Mouse (Mus musculus) E14TG2a.4 (cell line): ENCODE measurements around the gene Rxra.

Source experiments
- H3K27me3 ChIP-seq: 2 replicates; pipeline ENCODE4 v1.6.1; 2014; ENCODE audit warnings: low read length, control low read depth; ENCODE audit not compliant: insufficient read depth
- H3K36me3 ChIP-seq: 2 replicates; pipeline ENCODE4 v1.6.1; 2014; ENCODE audit warnings: low read length, control low read depth; ENCODE audit not compliant: insufficient read depth
- H3K4me1 ChIP-seq: replicated peaks from 2 replicates; pipeline ENCODE4 v1.6.1; 2014; ENCODE audit warnings: low read depth, low read length, control low read depth
- H3K4me3 ChIP-seq: replicated peaks from 2 replicates; pipeline ENCODE4 v1.5.1; 2014; ENCODE audit warnings: mild to moderate bottlenecking, low read length
- H3K9me3 ChIP-seq: 2 replicates; pipeline ENCODE4 v1.6.1; 2014; ENCODE audit warnings: low read length, control low read depth
- CTCF ChIP-seq: conservative IDR thresholded peaks from 2 replicates; pipeline ENCODE4 v1.5.1; 2014; ENCODE audit warnings: low read length
- NANOG ChIP-seq: IDR thresholded peaks from 2 replicates; pipeline ENCODE4 v1.6.1; 2014; ENCODE audit warnings: borderline replicate concordance, low read length, mixed read lengths
- POU5F1 ChIP-seq: IDR thresholded peaks from 2 replicates; pipeline ENCODE4 v1.6.1; 2014; ENCODE audit warnings: low read length, borderline replicate concordance

Gene Rxra

GRCm38 (mm10) chr2:27639631-27640334 is 36.5 kb upstream of the Rxra start:
- no peaks in the 10 kb centered on the region for H3K36me3 ChIP-seq
- no peak overlapping the region for H3K4me3 ChIP-seq
- H3K27me3 ChIP-seq = peaks cover 11% of the 10 kb centered on the region
- H3K9me3 ChIP-seq = no peaks in the 10 kb centered on the region
- TF ChIP-seq NANOG (no peak), POU5F1 (no peak), CTCF (no peak)
- peaks cover 35% of the 10 kb centered on the region for H3K4me1 ChIP-seq

GRCm38 (mm10) chr2:27640900-27641479 is 35.2 kb upstream of the Rxra start:
- no peak overlapping the region for H3K4me3 ChIP-seq
- H3K27me3 ChIP-seq = peaks cover 11% of the 10 kb centered on the region
- H3K36me3 ChIP-seq = no peaks in the 10 kb centered on the region
- peaks cover 48% of the 10 kb centered on the region for H3K4me1 ChIP-seq
- no peaks in the 10 kb centered on the region for H3K9me3 ChIP-seq
- no peak for TF ChIP-seq POU5F1
- no peak for TF ChIP-seq NANOG
- TF ChIP-seq CTCF = no peak

- no peaks in the 10 kb centered on the region for H3K9me3 ChIP-seq
- TF ChIP-seq CTCF (no peak), NANOG (peak; percentile 64; the same call in 1 of the 2 replicates), POU5F1 (peak; percentile 53; the same call in 1 of the 2 replicates)
- peak overlapping the region; percentile 33; the same call in 1 of the 2 replicates for H3K4me3 ChIP-seq
- H3K27me3 ChIP-seq = peaks cover 8% of the 10 kb centered on the region; the same call in 1 of the 2 replicates
- H3K4me1 ChIP-seq = peaks cover 70% of the 10 kb centered on the region
- no peaks in the 10 kb centered on the region for H3K36me3 ChIP-seq
Measured at GRCm38 (mm10) chr2:27644547-27645120, 31.6 kb upstream of the Rxra start.

- Histone ChIP-seq H3K9me3 (no peaks in the 10 kb centered on the region), H3K27me3 (peaks cover 8% of the 10 kb centered on the region; the same call in 1 of the 2 replicates), H3K36me3 (no peaks in the 10 kb centered on the region), H3K4me1 (peaks cover 79% of the 10 kb centered on the region), H3K4me3 (no peak overlapping the region)
- TF ChIP-seq POU5F1 (no peak), NANOG (no peak), CTCF (no peak)
Measured at GRCm38 (mm10) chr2:27645471-27645870, 30.8 kb upstream of the Rxra start.

GRCm38 (mm10) chr2:27649862-27650661 is 26.2 kb upstream of the Rxra start:
- H3K4me1 ChIP-seq = peaks cover 46% of the 10 kb centered on the region
- H3K4me3 ChIP-seq = peak overlapping the region; percentile 23
- no peaks in the 10 kb centered on the region for H3K36me3 ChIP-seq
- peaks cover 6% of the 10 kb centered on the region for H3K27me3 ChIP-seq
- H3K9me3 ChIP-seq = no peaks in the 10 kb centered on the region
- no peak for TF ChIP-seq NANOG
- no peak for TF ChIP-seq CTCF
- no peak for TF ChIP-seq POU5F1

GRCm38 (mm10) chr2:27650991-27651390 is 25.2 kb upstream of the Rxra start:
- no peak overlapping the region for H3K4me3 ChIP-seq
- H3K27me3 ChIP-seq = peaks cover 6% of the 10 kb centered on the region
- TF ChIP-seq NANOG = no peak
- TF ChIP-seq POU5F1 = no peak
- no peak for TF ChIP-seq CTCF

GRCm38 (mm10) chr2:27653496-27654030 is 22.7 kb upstream of the Rxra start:
- no peak for TF ChIP-seq CTCF
- TF ChIP-seq NANOG = no peak
- TF ChIP-seq POU5F1 = no peak
- H3K27me3 ChIP-seq = peaks cover 12% of the 10 kb centered on the region
- H3K4me3 ChIP-seq = no peak overlapping the region
- H3K36me3 ChIP-seq = no peaks in the 10 kb centered on the region
- H3K9me3 ChIP-seq = no peaks in the 10 kb centered on the region
- H3K4me1 ChIP-seq = peaks cover 21% of the 10 kb centered on the region

More at GRCm38 (mm10) chr2:27650991-27651390, 25.2 kb upstream of the Rxra start:
- no peaks in the 10 kb centered on the region for H3K9me3 ChIP-seq
- peaks cover 36% of the 10 kb centered on the region for H3K4me1 ChIP-seq
- no peaks in the 10 kb centered on the region for H3K36me3 ChIP-seq
